Mouse (Mus musculus) erythroid progenitor cell, adult 5-6 weeks (primary cell): ENCODE results near the gene Lrrc30. TPM values are rescaled to one million over a fixed set of nuclear protein-coding genes. Genes with fewer than 3 reads are reported as not detected.

Experiments
- ATAC-seq: replicated peaks from 2 replicates; pipeline ENCODE4 v1.8.0; 2016; ENCODE audit warnings: moderate number of reproducible peaks, mild to moderate bottlenecking, moderate TSS enrichment, inconsistent platforms; ENCODE audit not compliant: poor library complexity, low FRiP score, severe bottlenecking
- total RNA-seq, 2 experiments: library from RNA; stranded (forward) in 1 of 2; stranded (reverse) in 1 of 2; fragments of 150-400 nt in 1 of 2; fragments of 186-747, 209-891 nt in 1 of 2; gene quantifications; 2 replicates each; pipeline versions ENCODE4 v1.2.3 to v1.2.4; 2015 to 2017; ENCODE audit warnings: low replicate concordance in 2 of 2

Gene Lrrc30
- total RNA-seq, 2 experiments from 2014 or later = not detected

DNA sequence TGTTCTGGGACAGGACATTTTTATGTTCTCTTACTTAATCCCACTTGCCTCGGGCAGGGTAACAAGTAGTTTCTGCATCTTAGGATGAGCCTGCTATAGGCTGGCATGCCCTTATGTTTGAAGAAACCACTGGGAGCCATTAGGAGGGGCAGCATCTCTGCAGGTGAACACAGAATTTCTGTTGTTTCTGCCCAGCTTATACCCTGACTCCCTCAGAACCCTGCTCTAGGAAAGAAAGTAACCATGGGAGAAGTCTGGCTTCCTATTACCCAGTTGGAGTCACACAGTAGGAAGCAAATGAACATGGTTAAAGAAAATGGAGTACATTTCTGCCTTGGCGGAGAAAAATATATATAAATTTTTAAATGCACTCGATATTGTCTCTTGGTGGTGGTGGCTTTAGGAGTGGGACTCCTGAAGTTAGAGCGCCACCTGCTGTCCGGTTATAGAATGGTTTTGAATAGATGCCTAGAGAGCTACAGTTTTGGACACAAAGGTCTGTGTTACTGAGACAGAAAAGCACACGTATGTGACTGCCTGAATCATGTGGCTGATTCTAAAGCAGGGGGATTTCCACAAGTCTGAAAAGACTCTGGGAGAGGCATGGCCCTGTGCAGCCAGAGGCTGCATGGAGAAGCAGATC lies 47.5 kb downstream of the Lrrc30 start:
- no peak for ATAC-seq

DNA sequence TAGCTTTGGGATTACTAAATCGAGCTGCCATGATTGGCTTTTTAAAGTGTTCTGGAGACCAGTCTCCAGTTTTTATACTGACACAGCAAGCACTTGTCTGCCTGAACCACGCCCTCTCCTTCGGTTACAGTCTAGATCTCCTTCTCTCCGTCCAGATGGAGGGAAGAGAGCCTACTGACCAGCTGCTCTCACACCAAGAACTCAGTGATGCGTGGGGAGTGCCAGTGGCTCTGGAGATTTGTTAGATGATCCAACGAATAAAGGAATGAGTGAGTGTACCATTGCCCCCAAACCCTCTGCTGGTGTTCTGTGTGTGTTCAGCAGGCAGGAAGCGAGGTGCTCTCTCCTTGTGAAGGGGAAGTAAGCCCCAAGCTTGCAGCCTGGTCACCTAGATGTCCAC lies 48.0 kb downstream of the Lrrc30 start:
- no peak for ATAC-seq

GRCm38 (mm10) chr17:67583422-67583821 lies 49.1 kb downstream of the Lrrc30 start:
- ATAC-seq = no peak

DNA sequence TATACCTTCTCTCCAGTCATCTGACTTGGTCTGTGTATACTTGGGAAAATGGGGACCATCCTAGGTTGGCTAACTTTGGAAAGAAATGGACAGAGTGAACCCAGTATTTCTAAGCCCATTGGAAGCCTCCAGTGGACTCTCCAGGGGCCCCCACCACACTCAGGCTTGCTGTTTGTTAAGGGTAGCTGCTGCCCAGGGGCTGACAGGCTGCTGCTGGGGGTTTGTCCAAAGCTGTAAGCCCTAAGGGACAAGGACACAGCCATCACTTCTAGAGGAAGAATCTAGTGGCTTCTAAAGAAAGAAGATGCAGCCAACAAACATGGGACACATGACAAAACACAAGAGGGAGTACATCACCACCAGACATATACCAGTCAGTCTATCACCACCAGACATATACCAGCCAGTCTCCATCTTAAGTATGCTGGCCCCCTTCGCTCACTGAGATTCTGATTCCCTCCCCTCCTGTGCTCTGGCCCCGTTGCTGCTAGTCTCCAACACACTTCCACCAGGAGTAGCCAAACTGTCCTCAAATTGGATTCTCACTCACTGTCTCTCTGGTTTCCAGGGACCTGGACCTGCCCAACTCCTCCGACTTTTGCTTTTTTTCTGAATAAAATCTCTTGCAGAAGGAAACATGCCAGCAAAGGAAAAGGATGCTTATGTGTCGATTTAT lies 49.7 kb downstream of the Lrrc30 start:
- no peak for ATAC-seq

DNA sequence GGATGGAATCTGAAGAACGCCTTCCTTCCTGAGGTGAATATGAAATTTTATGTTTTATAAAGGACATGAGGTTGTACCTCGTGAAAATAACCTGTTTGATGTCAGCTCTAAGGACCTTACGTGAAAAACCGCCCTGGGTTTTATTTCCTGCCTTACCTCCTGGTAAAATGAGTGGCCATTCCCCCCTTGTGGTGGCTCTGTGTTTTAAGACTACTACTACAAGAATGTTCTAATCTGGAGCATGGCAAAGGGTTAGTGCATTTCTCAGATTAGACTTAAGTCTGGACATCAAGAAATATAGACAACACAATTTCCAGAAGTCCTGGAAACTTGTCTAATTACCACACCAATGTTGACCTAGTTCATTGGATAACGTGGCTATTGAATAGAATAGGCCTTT lies 50.7 kb downstream of the Lrrc30 start:
- ATAC-seq = no peak

Other genes with a start within 250 kb of the Lrrc30 start
- not detected in 2 replicates for gene Lama1, start 64.5 kb upstream of the Lrrc30 start, total RNA-seq (2015; ENCODE audit: low replicate concordance)
- not detected in 2 replicates for gene Lama1, start 64.5 kb upstream of the Lrrc30 start, total RNA-seq (2017; ENCODE audit: low replicate concordance)